Mouse (Mus musculus) left cerebral cortex, postnatal 4 days (tissue): Measurements from ENCODE around the gene BC107364. TPM values are rescaled to one million over a fixed set of nuclear protein-coding genes. Genes with fewer than 3 reads are reported as not detected.
"Not testable (repeated sequence)": the region's sequence is repeated elsewhere in the genome, so short reads cannot be mapped to it uniquely, and the experiment has no call there.

Experiments used
- DNase-seq: peaks from one replicate; pipeline ENCODE4 v3.0.0-alpha.2; 2022
- intact Hi-C: fragments of 180-260 bp; cut with DNase I; formaldehyde crosslinking; loops from one replicate; pipeline ENCODE4 v1.15.1; 2025
- total RNA-seq, 2 experiments: library from RNA; stranded (reverse); gene quantifications; 2 replicates each; pipeline ENCODE4 v1.2.3; 2021

BC107364 gene
- total RNA-seq, result not detected

- DNase-seq, intact Hi-C loops: not testable (repeated sequence)
These were observed at the start of gene BC107364 for GRCm38 (mm10) chr3:96452262-96452661. Gene BC107364, minus strand, starts transcription at chr3:96452306.

DNA sequence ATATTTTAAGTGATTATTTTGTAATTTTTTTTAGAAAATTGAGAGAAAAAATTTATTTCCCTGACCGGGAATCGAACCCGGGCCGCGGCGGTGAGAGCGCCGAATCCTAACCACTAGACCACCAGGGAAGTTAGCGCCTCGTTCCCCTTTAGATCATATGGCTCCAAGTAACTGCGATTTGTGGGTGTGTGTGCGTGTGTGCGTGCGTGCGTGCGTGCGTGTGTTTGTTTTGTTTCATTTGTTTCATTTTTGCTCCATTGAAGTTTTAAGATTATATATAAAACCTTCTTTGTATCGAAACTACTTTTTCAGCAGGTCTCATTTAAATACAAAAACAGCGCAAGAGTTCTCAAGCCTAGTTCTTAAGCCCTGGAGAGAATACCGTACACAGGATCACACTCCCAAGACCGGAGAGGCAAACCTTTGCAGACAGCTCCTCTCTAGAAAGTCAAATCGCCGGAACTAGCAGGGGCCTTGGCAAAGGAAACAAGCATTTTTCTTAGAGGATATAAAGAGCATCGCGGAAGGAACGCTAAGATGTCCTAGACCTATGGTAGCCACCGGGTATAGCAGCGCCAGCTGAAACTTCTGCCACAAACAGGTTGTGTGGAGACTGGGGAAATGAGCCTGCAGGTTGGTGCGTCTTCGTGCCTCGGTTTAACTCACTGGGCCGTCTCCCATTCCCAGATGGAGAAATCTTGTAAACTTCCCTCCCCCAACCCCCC is 49.4 kb upstream of the BC107364 start:
- DNase-seq, result peak; percentile 86
- intact Hi-C loops, result loop anchor here (5.0 kb wide), 1 partner anchor 214 kb away; no protein-coding TSS in a partner anchor

GRCm38 (mm10) chr3:96500691-96501265 is 48.7 kb upstream of the BC107364 start:
- DNase-seq, result peak; percentile 90
- intact Hi-C loops, result loop anchor here (5.0 kb wide), 1 partner anchor 213 kb away; no protein-coding TSS in a partner anchor

DNA sequence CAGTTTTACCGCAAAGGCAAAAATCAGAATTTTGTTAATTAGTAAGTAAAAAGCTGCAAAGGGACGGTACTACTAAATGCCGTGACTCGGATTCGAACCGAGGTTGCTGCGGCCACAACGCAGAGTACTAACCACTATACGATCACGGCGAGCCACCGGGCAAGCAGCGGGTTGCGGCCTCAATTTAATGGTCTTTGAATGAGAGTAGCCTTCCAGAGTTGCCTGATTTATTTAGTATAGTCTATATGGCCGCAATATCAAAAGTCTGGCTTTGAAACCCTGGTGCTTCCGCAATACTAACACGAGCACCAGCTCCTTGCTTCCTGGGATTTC is 48.1 kb upstream of the BC107364 start:
- intact Hi-C loops, result loop anchor here (5.0 kb wide), 1 partner anchor 213 kb away; no protein-coding TSS in a partner anchor
- DNase-seq, result peak; percentile 92

- peak; percentile 71 for DNase-seq
- intact Hi-C loops, result loop anchor here (5.0 kb wide), 1 partner anchor 212 kb away; no protein-coding TSS in a partner anchor
These were observed 47.6 kb upstream of the BC107364 start for GRCm38 (mm10) chr3:96499481-96500288.

GRCm38 (mm10) chr3:96498476-96499245 is 46.6 kb upstream of the BC107364 start:
- no peak for DNase-seq
- intact Hi-C loops, result no loop called here

GRCm38 (mm10) chr3:96497451-96498028 is 45.4 kb upstream of the BC107364 start:
- intact Hi-C loops, result no loop called here
- DNase-seq, result peak; percentile 79

DNA sequence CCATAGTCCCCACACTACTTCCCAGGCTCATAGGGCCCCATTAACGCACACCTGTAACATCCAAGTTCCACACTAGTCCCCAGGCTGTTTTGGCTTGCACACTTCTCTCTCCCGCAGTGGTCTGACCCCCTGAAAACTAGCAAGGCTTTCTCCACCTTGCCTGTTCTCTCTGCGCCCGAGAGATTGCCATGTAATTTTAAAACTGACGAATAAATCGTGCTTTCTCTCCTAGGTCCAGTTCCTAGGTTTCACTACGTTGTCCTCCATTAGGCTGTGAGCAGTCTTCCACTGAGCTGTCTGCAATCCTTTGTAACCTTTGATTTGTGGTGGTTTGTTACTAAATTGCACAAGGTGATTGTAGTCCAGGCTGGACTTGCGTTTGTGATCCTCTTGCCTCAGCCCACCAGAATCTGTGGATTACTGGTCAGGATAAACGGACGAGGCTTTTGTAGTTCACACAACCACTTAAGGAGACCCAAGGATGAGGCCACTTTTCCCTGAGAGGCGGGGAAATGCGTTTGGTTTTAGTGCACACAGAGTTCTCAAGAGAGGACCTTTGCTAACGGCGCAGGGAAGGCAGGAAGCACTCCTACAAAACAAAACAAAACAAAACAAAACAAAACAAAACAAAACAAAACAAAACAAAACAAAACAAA is 44.6 kb upstream of the BC107364 start:
- DNase-seq, intact Hi-C loops: not testable (repeated sequence)

- DNase-seq, result no peak
- intact Hi-C loops, result no loop called here
These were observed 44.1 kb upstream of the BC107364 start for GRCm38 (mm10) chr3:96496216-96496615.

- intact Hi-C loops, result no loop called here
- DNase-seq, result no peak
These were observed 43.5 kb upstream of the BC107364 start for GRCm38 (mm10) chr3:96495490-96496210.

DNA sequence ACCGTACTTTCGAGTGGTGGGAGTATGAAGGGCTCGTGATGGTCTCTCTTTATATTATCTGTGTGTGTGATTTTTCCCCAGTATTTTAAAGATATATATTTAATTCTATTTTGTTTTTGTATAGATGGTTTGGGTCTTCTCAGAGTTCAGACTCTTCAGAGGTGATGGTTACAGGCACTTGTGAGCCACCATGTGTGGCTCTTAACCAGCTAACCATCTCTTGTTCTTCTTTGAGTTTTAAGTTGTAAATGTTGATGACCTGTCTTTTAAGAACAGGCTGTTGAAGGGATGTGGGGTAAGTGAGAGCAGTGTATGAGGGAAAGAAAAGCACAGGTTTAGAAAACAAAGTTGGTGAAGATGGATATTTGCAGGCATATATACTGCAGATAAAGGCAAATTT is 42.8 kb upstream of the BC107364 start:
- DNase-seq, result no peak
- intact Hi-C loops, result no loop called here

- intact Hi-C loops, DNase-seq: not testable (repeated sequence)
These were observed 42.4 kb upstream of the BC107364 start for GRCm38 (mm10) chr3:96494456-96494855.

DNA sequence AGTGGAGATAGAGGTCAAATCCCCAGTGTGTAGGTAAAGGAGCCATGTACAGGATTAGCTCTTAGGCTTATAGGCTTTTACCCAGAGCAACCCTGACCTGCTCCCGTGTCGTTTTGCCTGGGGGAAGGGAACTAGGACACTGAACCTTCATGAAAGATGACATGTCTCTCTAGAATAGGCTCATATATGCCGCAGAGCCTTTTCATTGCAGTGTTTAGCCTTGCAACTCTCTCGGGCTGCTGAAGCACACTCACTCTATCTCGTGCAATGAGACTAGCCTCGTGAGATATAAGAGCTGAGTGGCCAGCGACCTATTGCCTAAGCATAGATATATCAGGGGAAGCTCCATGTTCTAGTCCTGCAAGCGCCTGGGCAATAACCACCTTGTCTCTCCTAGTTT is 37.5 kb upstream of the BC107364 start:
- DNase-seq, intact Hi-C loops: not testable (repeated sequence)

DNA sequence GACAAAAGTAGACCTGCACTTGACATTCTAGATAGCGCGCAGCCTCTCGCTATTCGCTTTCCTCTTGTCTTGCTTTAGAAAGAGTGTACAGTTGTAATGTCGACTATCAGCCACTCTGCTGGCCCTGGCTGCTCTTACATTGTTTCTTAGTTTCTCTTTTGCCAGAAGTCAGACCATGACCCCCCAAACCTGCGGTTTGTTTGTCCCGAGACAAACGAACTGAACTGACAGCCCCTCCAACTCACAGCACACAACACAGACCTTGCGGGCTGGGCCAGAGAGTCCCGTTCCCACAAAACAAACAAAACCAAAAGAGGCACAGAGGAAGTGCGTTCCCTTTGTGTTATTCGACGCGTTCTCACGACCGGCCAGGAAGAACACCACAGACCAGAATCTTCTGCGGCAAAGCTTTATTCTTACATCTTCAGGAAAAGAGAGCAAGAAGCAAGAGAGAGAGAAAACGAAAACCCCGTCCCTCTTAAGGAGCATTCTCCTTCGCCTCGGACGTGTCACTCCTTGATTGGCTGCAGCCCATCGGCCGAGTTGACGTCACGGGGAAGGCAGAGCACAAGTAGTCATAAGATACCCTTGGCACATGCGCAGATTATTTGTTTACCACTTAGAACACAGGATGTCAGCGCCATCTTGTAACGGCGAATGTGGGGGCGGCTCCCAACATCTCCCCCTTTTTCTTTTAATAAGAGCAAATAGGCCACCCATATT is 37.0 kb upstream of the BC107364 start:
- DNase-seq, intact Hi-C loops: not testable (repeated sequence)

DNA sequence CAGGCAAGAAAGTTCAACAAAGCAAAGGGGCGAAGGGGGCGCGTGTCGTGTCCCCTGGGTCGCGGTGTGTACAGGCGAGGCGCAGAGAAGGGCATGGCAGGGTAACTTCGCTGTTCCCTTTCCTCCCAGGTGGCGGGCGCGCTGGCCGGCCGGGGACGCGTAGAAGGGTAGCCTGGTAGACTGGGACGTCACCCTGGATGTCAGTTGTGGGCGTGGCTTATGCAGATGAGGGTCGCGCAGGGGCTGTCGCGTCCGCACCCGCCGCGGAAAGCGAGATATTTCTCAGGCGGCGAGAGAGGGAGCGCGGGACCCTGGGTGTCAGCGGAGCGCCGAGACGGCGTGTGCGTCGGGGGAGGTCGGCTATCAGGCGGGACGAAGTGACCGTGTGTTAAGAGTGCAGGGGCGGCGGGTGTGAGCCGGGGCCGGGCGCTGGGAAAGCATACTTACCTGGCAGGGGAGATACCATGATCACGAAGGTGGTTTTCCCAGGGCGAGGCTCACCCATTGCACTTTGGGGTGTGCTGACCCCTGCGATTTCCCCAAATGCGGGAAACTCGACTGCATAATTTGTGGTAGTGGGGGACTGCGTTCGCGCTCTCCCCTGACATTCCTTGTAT is 36.3 kb upstream of the BC107364 start:
- intact Hi-C loops, DNase-seq: not testable (repeated sequence)

DNA sequence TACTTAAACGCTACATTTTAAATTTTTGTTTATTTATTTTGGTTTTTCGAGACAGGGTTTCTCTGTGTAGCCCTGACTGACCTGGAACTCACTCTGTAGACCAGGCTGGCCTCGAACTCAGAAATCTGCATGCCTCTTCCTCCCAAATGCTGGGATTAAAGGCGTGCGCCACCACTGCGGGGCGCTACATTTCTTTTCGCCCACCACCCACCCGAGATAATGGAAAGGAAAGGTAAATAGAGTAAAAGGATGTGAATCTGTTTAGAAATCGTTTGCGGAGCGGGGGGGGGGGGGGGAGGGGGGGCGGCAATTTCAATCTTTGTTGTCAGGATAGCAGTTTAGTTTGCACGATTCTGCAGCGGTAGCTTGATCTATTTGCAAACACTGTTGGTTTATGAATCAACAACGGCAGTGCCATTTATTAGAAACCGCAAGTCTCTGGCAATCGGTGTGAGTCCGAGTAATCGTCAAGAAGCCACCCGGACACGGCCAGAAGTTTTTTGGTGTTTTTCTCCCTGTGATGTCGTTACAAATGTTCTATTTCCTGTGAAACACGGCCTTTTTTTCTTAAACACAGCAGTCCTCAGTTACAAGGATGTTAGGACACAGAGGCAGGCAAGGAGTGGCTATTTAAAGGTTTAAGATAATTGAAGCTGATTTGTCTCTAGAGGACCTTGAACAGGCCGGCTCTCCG is 35.6 kb upstream of the BC107364 start:
- intact Hi-C loops, result no loop called here
- DNase-seq, result peak; percentile 48

- DNase-seq, intact Hi-C loops: not testable (repeated sequence)
These were observed 34.9 kb upstream of the BC107364 start for GRCm38 (mm10) chr3:96486828-96487559.
